Mouse (Mus musculus) liver, embryonic 14.5 days (tissue): ENCODE results near the gene Fcgr4.

Experiments used
- CTCF ChIP-seq: IDR thresholded peaks from 2 replicates; pipeline ENCODE4 v1.5.1; 2016; ENCODE audit warnings: antibody characterized with exemption, low read depth, control low read depth
- EP300 ChIP-seq: IDR thresholded peaks from 2 replicates; pipeline ENCODE4 v1.6.1; 2016; ENCODE audit warnings: antibody characterized with exemption, low read depth

- TF ChIP-seq CTCF (no peak), EP300 (no peak)
Measured at GRCm38 (mm10) chr1:170976447-170976846, 42.3 kb upstream of the Fcgr4 start, which contains the start of gene Fcgr2b.
